Comparison of ENCODE assay signal across 23 mouse cellular contexts in genomic region chr4:86401116-86401515, GRCm38 (mm10).
DNase-seq lines count a peak whose midpoint lies in the region; ATAC-seq and TF ChIP-seq lines count a peak whose summit lies in the region.
"Had no signal": no experiment of that assay in that cellular context is flagged by ENCODE, and none has a peak within 500 bp of the region (broad histone marks: within the 10 kb centered on the region; RNA-seq: fewer than 3 reads in every experiment).

No protein-coding gene starts in this region.

- WGBS in intestine, embryonic 14.5 days, result 73% methylated on average over 3 of the region's 3 CpGs
- WGBS in intestine, postnatal 0 days, result 71% methylated on average over 3 of the region's 3 CpGs
- 78% methylated on average over 3 of the region's 3 CpGs for WGBS in forebrain, embryonic 11.5 days

- no peak overlapping the region for H3K4me3 ChIP-seq in intestine, embryonic 14.5 days (ENCODE audit: low read depth, low read length)
- H3K4me3 ChIP-seq in intestine, postnatal 0 days (ENCODE audit: low read depth, low read length), result no peak overlapping the region
- no peak overlapping the region for H3K4me3 ChIP-seq in forebrain, embryonic 11.5 days (ENCODE audit: low read depth, low read length)
- H3K4me3 ChIP-seq: forebrain, embryonic 10.5 days; gastrocnemius, adult 2 months; hindbrain, embryonic 10.5 days; hindbrain, embryonic 13.5 days; kidney, embryonic 15.5 days had no signal

- H3K4me2 ChIP-seq in intestine, embryonic 14.5 days (ENCODE audit: low read length), result no peak overlapping the region
- H3K4me2 ChIP-seq in intestine, postnatal 0 days (replicated peaks; ENCODE audit: low read depth), result no peak overlapping the region
- no peak overlapping the region for H3K4me2 ChIP-seq in forebrain, embryonic 11.5 days (ENCODE audit: low read depth, low read length, severe bottlenecking)
- H3K4me2 ChIP-seq: hindbrain, embryonic 13.5 days; kidney, embryonic 15.5 days had no signal

- H3K27me3 ChIP-seq in intestine, embryonic 14.5 days (replicated peaks; ENCODE audit: control insufficient read depth, insufficient read depth, low read length), result no peaks in the 10 kb centered on the region
- no peaks in the 10 kb centered on the region for H3K27me3 ChIP-seq in intestine, postnatal 0 days (replicated peaks; ENCODE audit: control insufficient read depth, insufficient read depth, low read length)
- H3K27me3 ChIP-seq in forebrain, embryonic 11.5 days (ENCODE audit: control insufficient read depth, insufficient read depth, low read length), result no peaks in the 10 kb centered on the region
- H3K27me3 ChIP-seq: hindbrain, embryonic 13.5 days; kidney, embryonic 15.5 days had no signal

- H3K27ac ChIP-seq in intestine, embryonic 14.5 days (ENCODE audit: low read depth), result no peak overlapping the region
- no peak overlapping the region for H3K27ac ChIP-seq in intestine, postnatal 0 days (ENCODE audit: low read depth, low read length)
- H3K27ac ChIP-seq in forebrain, embryonic 11.5 days (ENCODE audit: low read depth, low read length), result no peak overlapping the region
- H3K27ac ChIP-seq: forebrain, embryonic 10.5 days; gastrocnemius, adult 2 months; hindbrain, embryonic 10.5 days; hindbrain, embryonic 13.5 days; kidney, embryonic 15.5 days had no signal

- H3K9me3 ChIP-seq in intestine, embryonic 14.5 days (ENCODE audit: control insufficient read depth, low read length), result no peaks in the 10 kb centered on the region
- H3K9me3 ChIP-seq in intestine, postnatal 0 days (ENCODE audit: control insufficient read depth), result no peaks in the 10 kb centered on the region
- H3K9me3 ChIP-seq in forebrain, embryonic 11.5 days (ENCODE audit: control insufficient read depth, low read length), result no peaks in the 10 kb centered on the region
- H3K9me3 ChIP-seq: forebrain, embryonic 10.5 days; hindbrain, embryonic 10.5 days; hindbrain, embryonic 13.5 days; kidney, embryonic 15.5 days had no signal

- no peak for TF ChIP-seq CTCF in intestine, postnatal 0 days (IDR thresholded peaks at IDR 0.05; ENCODE audit: low read depth)

- DNase-seq in adrenal gland, adult 8-10 months, result peak; percentile 37
- DNase-seq in adrenal gland, adult 18-20 months (ENCODE audit: low spot score in 2 of 2), result no peak
- DNase-seq in intestine, embryonic 14.5 days (ENCODE audit: low spot score), result peak; percentile 28
- DNase-seq in adrenal gland, postnatal 36 days, result peak; percentile 33 to 34
- DNase-seq in forebrain, embryonic 11.5 days (ENCODE audit: low spot score), result no peak
- DNase-seq: cerebellum, adult 18-20 months; cerebellum, adult 9-10 months; cerebellum, postnatal 14 days; forebrain, postnatal 0 days; gastrocnemius, adult 2 months; gastrocnemius, postnatal 14 days; heart, adult 18-20 months; heart, postnatal 36 days; kidney, adult 2 months had no signal

- H3K9ac ChIP-seq in intestine, embryonic 14.5 days (ENCODE audit: low read length), result no peak overlapping the region
- no peak overlapping the region for H3K9ac ChIP-seq in intestine, postnatal 0 days (ENCODE audit: low read depth, low read length)
- H3K9ac ChIP-seq in forebrain, embryonic 11.5 days (ENCODE audit: low read length), result no peak overlapping the region
- H3K9ac ChIP-seq: forebrain, postnatal 0 days; hindbrain, embryonic 13.5 days; kidney, embryonic 15.5 days had no signal

- no peaks in the 10 kb centered on the region for H3K36me3 ChIP-seq in intestine, embryonic 14.5 days (ENCODE audit: control insufficient read depth, insufficient read depth, low read length)
- H3K36me3 ChIP-seq in intestine, postnatal 0 days (ENCODE audit: control insufficient read depth, insufficient read depth), result no peaks in the 10 kb centered on the region
- no peaks in the 10 kb centered on the region for H3K36me3 ChIP-seq in forebrain, embryonic 11.5 days (ENCODE audit: control insufficient read depth, insufficient read depth, low read length)
- H3K36me3 ChIP-seq: forebrain, embryonic 10.5 days; hindbrain, embryonic 10.5 days; hindbrain, embryonic 13.5 days; kidney, embryonic 15.5 days had no signal

- 0 out of 2 replicates have a peak, but pooled peaks cover 4% of the 10 kb centered on the region for H3K4me1 ChIP-seq in intestine, embryonic 14.5 days (replicated peaks; ENCODE audit: control insufficient read depth, insufficient read depth, low read length)
- H3K4me1 ChIP-seq in intestine, postnatal 0 days (replicated peaks; ENCODE audit: control insufficient read depth, insufficient read depth, low read length), result no peaks in the 10 kb centered on the region
- H3K4me1 ChIP-seq in forebrain, embryonic 11.5 days (replicated peaks; ENCODE audit: control insufficient read depth, insufficient read depth, low read length), result no peaks in the 10 kb centered on the region
- H3K4me1 ChIP-seq: hindbrain, embryonic 13.5 days had no signal

- ATAC-seq in intestine, embryonic 14.5 days (replicated peaks; ENCODE audit: low FRiP score, low TSS enrichment, low read depth), result no peak
- ATAC-seq in intestine, postnatal 0 days, result no peak
- no peak for ATAC-seq in forebrain, embryonic 11.5 days (replicated peaks; ENCODE audit: low FRiP score)
- ATAC-seq: activated CD4-positive, CD25-positive, alpha-beta regulatory T cell, adult 4 months; forebrain, embryonic 14.5 days; forebrain, postnatal 0 days; hindbrain, embryonic 16.5 days; intestine, embryonic 16.5 days had no signal

Comparison
In these comparisons a context has a peak if more than half of its experiments do, and no peak if none do; other contexts are left out.
1. DNase-seq: peak in adrenal gland, adult 8-10 months (single experiment), intestine, embryonic 14.5 days (single experiment) and adrenal gland, postnatal 36 days (2 of 2); none in adrenal gland, adult 18-20 months (0 of 2) and forebrain, embryonic 11.5 days (single experiment).